Mouse (Mus musculus) heart, postnatal 0 days (tissue): ENCODE measurements around the gene Plcz1.

ENCODE experiments used
- CTCF ChIP-seq: IDR thresholded peaks from 2 replicates; pipeline ENCODE4 v1.5.1; 2016; ENCODE audit warnings: antibody characterized with exemption, control low read depth, low read depth
- EP300 ChIP-seq: IDR thresholded peaks from 2 replicates; pipeline ENCODE4 v1.6.1; 2016; ENCODE audit warnings: antibody characterized with exemption, low read depth

DNA sequence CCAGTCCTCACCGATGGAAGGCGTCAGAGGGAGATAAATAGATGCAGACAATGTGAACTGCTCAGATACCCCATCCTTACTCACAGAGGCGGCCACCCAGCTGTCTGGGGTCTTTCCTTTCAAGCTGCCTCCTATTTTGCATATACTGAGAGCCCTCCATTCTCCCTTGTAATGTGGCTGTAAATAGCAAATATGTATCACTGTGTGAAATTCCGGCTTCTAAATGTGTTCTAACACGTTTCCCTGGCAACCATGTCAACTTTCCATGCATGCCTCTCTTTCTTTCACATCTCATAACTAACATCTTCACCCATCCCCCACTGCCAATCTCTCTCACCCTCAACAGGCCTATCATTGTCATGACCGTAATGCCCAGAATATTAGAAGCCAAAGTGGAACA lies 74.6 kb downstream of the Plcz1 start:
- TF ChIP-seq EP300: no peak
- TF ChIP-seq CTCF: no peak
